Mouse (Mus musculus): ENCODE measurements around the gene Atg9b.
A peak's percentile ranks its signal among the peaks of the same experiment; 100 is the strongest.

Gene Atg9b

DNA sequence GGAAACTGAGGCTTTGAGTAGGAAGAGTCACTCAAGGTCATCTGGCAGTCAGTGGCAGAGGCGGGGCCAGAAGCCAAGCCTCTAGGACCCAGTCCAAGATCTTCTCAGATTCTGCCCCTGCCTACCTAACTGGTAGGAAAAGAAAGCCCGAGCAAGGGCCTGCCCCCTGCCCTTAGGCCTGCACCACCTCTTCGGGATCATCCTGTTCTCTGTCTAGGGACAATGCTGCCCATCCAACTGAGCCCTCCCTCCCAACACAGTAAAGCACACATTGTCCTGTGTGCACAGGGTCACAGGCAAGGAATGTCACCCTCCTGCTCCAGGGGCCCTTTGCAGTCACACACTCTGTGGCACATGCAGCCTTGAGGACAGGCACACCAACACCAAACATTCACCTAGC, 41.9 kb downstream of the Atg9b start:
- no peak for DNase-seq (ENCODE audit: low spot score)

DNA sequence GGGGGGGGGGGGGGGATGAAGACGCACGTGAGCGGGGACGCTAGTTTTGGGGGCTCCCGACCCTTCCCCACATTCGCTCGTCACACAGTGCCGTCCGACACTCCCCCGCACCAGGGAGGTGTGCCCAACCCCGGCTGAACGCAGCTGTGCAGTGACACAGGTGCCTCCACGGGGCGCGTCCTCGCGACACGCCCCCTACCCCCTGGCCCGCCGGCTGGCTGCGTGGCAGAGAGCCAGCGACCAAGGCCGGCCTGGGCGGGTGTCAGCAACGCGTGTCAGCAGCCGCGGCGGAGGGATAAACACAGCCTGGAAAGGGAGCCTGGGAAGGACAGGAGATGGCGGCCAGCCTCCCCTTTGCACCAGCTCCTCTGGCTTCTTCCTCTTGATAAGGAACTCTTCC, 43.4 kb downstream of the Atg9b start:
- DNase-seq (ENCODE audit: low spot score) = peak; percentile 34

GRCm38 (mm10) chr5:24348128-24348527, 43.8 kb downstream of the Atg9b start:
- peak; percentile 81 for DNase-seq (ENCODE audit: low spot score)

DNA sequence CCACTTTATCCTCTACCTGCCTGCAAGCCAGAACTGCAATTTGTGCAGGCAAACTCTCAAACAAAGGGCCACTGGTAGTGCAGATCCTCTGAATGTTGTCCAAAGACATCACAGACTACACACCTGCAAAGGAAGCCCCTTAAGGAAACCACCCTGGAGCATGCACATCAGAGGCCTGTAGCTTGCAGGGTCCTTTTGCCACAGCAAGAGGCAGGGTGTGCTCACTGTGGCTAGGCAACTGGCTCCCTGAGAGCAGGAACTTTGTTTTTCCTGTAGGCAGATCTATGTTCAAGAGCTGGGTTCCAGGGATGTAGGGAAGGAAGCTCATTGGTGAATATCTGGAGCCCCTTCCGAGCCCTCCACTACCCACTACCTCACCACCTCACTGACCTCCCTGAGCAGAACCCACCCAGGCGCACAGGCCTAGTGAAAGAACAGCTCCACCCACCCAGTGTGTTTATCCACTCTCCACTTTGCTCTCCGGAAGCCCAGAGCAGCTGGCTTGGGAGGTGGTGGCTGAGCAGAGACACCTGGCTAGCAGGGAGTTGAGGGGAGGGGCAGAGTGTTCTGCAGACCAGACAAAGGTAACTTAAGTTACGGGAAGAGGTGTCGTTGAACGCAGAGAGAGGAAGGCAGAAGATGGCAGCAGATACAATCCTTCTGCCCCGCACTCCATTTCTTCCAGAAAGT, 44.6 kb downstream of the Atg9b start:
- DNase-seq (ENCODE audit: low spot score) = no peak

DNA sequence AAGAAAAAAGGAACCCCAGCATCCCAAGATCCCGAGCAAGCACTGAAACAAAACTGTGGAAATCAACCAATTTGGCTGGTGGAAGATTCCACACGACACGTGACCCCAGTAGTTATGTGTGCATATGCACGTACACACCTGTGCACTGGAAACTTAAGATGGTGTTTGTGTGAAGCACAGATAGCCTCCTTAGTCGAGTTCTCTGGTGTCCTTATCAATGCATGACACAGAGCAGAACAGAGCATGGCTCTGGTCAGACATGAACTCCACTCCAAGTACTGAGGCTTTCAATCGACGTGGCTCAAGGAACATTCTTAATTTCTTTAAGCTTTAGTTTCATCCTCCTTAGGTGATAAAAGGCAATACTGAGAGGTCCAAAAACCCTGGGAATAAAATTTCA, 45.6 kb downstream of the Atg9b start:
- DNase-seq (ENCODE audit: low spot score) = no peak

DNA sequence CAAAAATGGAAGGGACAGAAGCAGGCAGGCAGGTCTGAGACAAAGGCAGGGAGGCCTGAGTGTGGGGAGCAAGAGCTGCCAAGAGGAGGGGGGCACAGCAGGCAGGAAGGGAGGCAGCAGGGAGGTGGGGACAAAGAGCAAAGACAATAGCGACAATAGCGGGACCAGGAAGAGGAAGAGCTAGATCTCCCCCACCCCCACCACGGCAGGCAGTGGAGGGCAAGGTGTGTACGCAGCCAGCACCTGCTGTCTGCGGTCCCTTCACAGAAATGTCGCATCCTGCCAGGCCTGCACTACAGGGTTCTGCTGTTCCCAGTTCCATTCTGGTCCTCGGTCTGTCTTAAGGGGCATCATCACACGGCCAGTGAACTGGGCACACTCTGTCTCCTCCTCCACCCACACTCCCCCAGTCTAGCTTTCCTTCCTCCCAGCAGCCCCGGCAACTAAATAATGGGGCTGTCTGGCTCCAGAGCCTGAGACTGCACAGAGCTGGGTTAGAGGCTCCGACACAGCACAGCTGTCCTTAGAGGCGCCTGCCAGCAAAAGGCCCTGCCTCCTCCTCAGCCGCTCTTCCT, 47.4 kb downstream of the Atg9b start:
- peak; percentile 48 for DNase-seq (ENCODE audit: low spot score)

DNA sequence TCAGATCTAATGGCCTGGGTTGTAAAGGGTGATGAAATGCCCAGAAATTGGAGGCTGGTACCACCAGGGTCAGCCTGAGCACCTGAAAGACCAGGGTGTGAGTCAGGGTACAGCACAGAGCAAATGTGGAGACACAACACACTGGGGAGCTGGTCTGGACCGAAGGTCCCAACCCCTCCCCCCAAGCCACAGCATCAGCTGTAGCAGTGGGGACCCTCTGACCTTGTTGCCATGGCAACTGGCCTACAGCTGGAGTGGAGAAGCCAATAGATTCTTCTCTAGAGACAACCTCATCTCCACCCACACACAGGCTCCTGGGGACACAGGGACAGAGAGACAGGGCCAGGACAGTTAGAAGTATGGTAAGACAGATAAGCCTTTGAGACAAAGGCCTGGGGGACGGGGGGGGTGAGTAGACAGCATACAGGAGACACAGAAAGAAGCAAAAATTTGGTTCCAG, 47.9 kb downstream of the Atg9b start:
- DNase-seq (ENCODE audit: low spot score) = no peak

DNA sequence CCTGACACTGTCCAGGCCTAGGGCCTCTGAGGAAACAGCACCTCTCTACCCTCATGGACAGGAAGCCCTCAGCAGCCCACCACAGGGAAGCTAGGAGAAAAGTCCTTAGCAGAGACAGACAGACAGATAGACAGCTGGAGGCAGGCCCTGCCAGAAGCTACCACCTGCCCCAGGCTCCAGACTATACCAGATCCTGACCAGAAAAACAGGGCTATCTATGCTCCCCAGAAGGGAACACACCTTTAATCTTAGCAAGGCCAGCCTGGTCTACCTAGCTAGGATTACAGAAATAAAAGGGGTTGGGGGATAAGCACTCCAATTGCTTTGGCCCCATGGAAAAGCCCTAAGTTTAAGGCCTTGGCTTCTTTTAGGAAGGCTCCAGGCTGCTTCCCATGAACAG, 48.6 kb downstream of the Atg9b start:
- DNase-seq (ENCODE audit: low spot score) = no peak

GRCm38 (mm10) chr5:24342966-24343365, 49.0 kb downstream of the Atg9b start:
- DNase-seq (ENCODE audit: low spot score) = no peak

- no peak for DNase-seq (ENCODE audit: low spot score)
Measured at GRCm38 (mm10) chr5:24342205-24342963, 49.6 kb downstream of the Atg9b start.

DNA sequence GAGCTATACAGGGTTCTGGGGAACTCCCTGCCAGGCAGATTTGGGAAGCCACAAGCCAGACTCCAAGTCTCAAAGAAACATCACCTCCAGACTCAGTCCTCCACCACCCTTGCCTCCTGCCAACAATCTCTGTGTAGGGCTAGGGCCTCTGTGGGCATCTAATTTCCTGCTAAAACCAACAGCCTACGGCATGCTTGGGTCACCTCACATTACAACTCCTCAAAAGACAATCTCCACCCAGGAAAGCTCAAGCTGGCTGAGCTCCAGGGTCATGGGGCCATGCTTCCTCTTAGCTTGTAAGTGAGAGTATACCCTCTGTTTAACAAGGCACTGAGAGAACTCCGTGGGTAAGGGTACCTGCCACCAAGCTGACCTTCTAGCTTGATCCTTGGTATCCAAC, 54.1 kb downstream of the Atg9b start:
- DNase-seq (ENCODE audit: low spot score) = no peak

DNA sequence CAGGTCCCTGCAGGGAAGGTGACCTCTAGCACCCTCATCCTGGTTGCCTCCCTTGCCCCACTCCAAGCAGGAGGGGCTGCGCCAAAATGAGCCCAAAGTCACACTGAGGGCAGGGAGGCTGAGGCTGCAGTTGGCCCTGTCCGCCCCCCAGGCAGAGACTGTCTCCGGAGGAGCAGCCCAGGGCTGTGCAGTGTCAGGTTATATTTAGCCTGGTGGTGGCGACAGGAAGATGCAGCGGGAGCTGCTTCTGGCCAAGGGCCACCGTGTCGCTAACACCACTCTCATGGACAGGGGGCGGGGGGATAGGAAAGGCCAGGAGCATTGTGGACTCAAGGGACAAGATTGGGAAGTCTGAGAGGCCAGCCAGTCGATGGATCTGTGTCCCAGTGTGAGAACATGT, 54.6 kb downstream of the Atg9b start:
- no peak for DNase-seq (ENCODE audit: low spot score)

DNA sequence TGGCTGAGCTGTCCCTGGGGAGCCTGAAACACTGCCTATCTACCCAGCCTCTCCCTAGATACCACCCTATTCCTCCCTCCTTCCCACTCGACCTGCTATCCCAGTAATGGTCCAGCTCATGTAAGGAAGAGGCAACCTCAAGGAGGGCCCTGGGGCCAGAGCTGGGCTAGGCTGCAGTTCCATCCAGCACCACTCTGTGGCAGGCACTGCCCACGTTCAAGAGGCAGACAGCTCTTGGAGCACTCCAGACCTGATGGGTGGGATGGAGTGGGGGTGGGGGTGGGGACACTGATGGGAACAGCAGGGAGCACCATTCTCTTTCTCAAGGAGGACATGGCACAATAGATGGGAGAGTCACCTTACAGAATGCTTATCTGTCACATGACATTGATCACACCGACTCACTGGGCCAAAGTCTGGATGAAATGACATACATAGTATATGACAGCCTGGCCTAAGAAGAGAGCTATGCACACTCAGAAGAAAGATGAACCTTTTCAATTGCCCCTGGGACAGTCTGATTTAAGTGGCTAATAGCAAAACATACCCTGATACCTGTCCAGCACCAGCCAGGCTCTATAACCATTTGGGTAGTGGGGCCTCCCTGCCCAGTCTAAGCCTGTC, 55.9 kb downstream of the Atg9b start:
- peak; percentile 60 for DNase-seq (ENCODE audit: low spot score)

- DNase-seq (ENCODE audit: low spot score) = no peak
Measured at GRCm38 (mm10) chr5:24334749-24335148, 57.2 kb downstream of the Atg9b start.
